Mouse (Mus musculus) heart, adult 18-20 months (tissue): ENCODE measurements around the gene Nfu1. TPM values are rescaled to one million over a fixed set of nuclear protein-coding genes. Genes with fewer than 3 reads are reported as not detected.

Source experiments
- DNase-seq, 2 experiments: peaks; one replicate each; pipeline ENCODE4 v3.0.0; 2021 to 2022; ENCODE audit warnings: mixed read lengths in 1 of 2
- long read RNA-seq, 2 experiments: library from polyadenylated mRNA; stranded (forward); transcript quantifications; one replicate each; pipeline ENCODE4 v2.0.0; 2021
- total RNA-seq, 2 experiments: library from RNA; stranded (reverse); gene quantifications; 2 replicates each; pipeline ENCODE4 v1.2.3; 2021

Nfu1 gene
- total RNA-seq: 10 to 100 TPM; 78.6 to 80.5 TPM
- long read RNA-seq, experiment 1, transcript Nfu1-201 (8 exons, 948 nt): minor isoform, 9 of 137 reads
- long read RNA-seq, experiment 1, transcript Nfu1-202 (8 exons, 950 nt): major isoform, 107 of 137 reads
- long read RNA-seq, experiment 1, transcript Nfu1-208 (2 exons, 829 nt): minor isoform, 13 of 137 reads
- long read RNA-seq, experiment 1, partial matches to known transcripts: 3 of 137 reads
- long read RNA-seq, experiment 1, other reads (novel, unspliced or antisense): 5 of 137 reads
- long read RNA-seq, experiment 2, transcript Nfu1-202 (8 exons, 950 nt): major isoform, 63 of 73 reads
- long read RNA-seq, experiment 2, partial matches to known transcripts: 2 of 73 reads
- long read RNA-seq, experiment 2, other reads (novel, unspliced or antisense): 5 of 73 reads

- no peak for DNase-seq
These were observed at the start of gene Nfu1 for GRCm38 (mm10) chr6:87008887-87009286. Gene Nfu1 (plus strand): TSS chr6:87009236.

GRCm38 (mm10) chr6:86963987-86964685 lies 44.9 kb upstream of the Nfu1 start:
- DNase-seq: no peak

GRCm38 (mm10) chr6:86967166-86967565 lies 41.9 kb upstream of the Nfu1 start:
- no peak for DNase-seq

- DNase-seq: no peak
These were observed 35.1 kb upstream of the Nfu1 start for GRCm38 (mm10) chr6:86973956-86974355.

- no peak for DNase-seq
These were observed 30.7 kb upstream of the Nfu1 start for GRCm38 (mm10) chr6:86978156-86978908.

GRCm38 (mm10) chr6:86978909-86979265 lies 30.1 kb upstream of the Nfu1 start:
- DNase-seq: no peak

- DNase-seq: no peak
These were observed 27.8 kb upstream of the Nfu1 start for GRCm38 (mm10) chr6:86981206-86981605.

GRCm38 (mm10) chr6:86985314-86986106 lies 23.5 kb upstream of the Nfu1 start:
- no peak for DNase-seq

GRCm38 (mm10) chr6:86989576-86989975 lies 19.5 kb upstream of the Nfu1 start:
- peak; percentile 58 to 64 for DNase-seq

- peak; percentile 52 to 55 for DNase-seq
These were observed 18.0 kb upstream of the Nfu1 start for GRCm38 (mm10) chr6:86991041-86991440.

GRCm38 (mm10) chr6:86992349-86992748 lies 16.7 kb upstream of the Nfu1 start:
- DNase-seq: no peak

- no peak for DNase-seq
These were observed 14.8 kb upstream of the Nfu1 start for GRCm38 (mm10) chr6:86994254-86994653.

GRCm38 (mm10) chr6:86996629-86997307 lies 12.3 kb upstream of the Nfu1 start:
- peak; percentile 38 to 77 for DNase-seq

- DNase-seq: no peak
These were observed 11.7 kb upstream of the Nfu1 start for GRCm38 (mm10) chr6:86997360-86997759.

- no peak for DNase-seq
These were observed 7.0 kb upstream of the Nfu1 start for GRCm38 (mm10) chr6:87001995-87002394.

GRCm38 (mm10) chr6:87002521-87003055 lies 6.4 kb upstream of the Nfu1 start:
- peak; percentile 89 to 94 for DNase-seq

- no peak for DNase-seq
These were observed 4.9 kb upstream of the Nfu1 start for GRCm38 (mm10) chr6:87004099-87004498.

GRCm38 (mm10) chr6:87005577-87005976 lies 3.5 kb upstream of the Nfu1 start:
- DNase-seq: no peak

GRCm38 (mm10) chr6:87009692-87010328 lies 774 bp downstream of the Nfu1 start:
- peak; percentile 96 to 98 for DNase-seq

GRCm38 (mm10) chr6:87016916-87017315 lies 7.9 kb downstream of the Nfu1 start:
- peak in 1 of 2 experiments; percentile 51 for DNase-seq

- no peak for DNase-seq
These were observed 9.8 kb downstream of the Nfu1 start for GRCm38 (mm10) chr6:87018874-87019273.
